Mouse (Mus musculus): Measurements from ENCODE around the gene Wdr86. TPM values are rescaled to one million over a fixed set of nuclear protein-coding genes. Genes with fewer than 3 reads are reported as not detected.

Wdr86 gene
- total and polyA plus RNA-seq, 3 experiments, result 0.44 TPM; not detected in 2

- TF ChIP-seq GATA1 (IDR thresholded peaks at IDR 0.05; ENCODE audit: borderline replicate concordance, low read length), result no peak
- no peak for TF ChIP-seq CTCF (IDR thresholded peaks at IDR 0.05; ENCODE audit: low read depth, low read length)
- TF ChIP-seq TAL1 (conservative IDR thresholded peaks at IDR 0.05; ENCODE audit: low read depth, low read length), result no peak
- no peak for TF ChIP-seq POLR2AphosphoS5 (IDR thresholded peaks at IDR 0.05; ENCODE audit: insufficient replicate concordance, low read depth, low read length)
- TF ChIP-seq GATA2 (IDR thresholded peaks at IDR 0.05; ENCODE audit: borderline replicate concordance, low read depth, low read length), result no peak
- Histone ChIP-seq H3K9me3 (replicated peaks) (no peaks in the 10 kb centered on the region), H3K27me3 (ENCODE audit: insufficient read depth, low read length) (peaks cover 17% of the 10 kb centered on the region), H3K36me3 (replicated peaks) (no peaks in the 10 kb centered on the region), H3K4me3 (ENCODE audit: low read depth, low read length) (no peak within 1 kb of the TSS), H3K4me1 (ENCODE audit: insufficient read depth, low read depth, low read length) (no peaks in the 10 kb centered on the region)
- ATAC-seq (ENCODE audit: extremely low read depth, insufficient number of reproducible peaks, low FRiP score, poor library complexity, severe bottlenecking) (no peak), DNase-seq (ENCODE audit: low spot score) (no peak)
These were observed 27.3 kb upstream of the Wdr86 start, which contains the start of gene Crygn for GRCm38 (mm10) chr5:24757816-24758215. Gene Crygn (minus strand): TSS chr5:24758008.

- H3K4me1 ChIP-seq (ENCODE audit: insufficient read depth, low read depth, low read length), result peaks cover 5% of the 10 kb centered on the region
- H3K4me3 ChIP-seq (ENCODE audit: low read depth, low read length), result no peak overlapping the region
- H3K9me3 ChIP-seq (replicated peaks), result no peaks in the 10 kb centered on the region
- TF ChIP-seq TAL1 (conservative IDR thresholded peaks at IDR 0.05; ENCODE audit: low read depth, low read length) (no peak), GATA1 (IDR thresholded peaks at IDR 0.05; ENCODE audit: borderline replicate concordance, low read length) (no peak), CTCF (IDR thresholded peaks at IDR 0.05; ENCODE audit: low read depth, low read length) (no peak), POLR2AphosphoS5 (IDR thresholded peaks at IDR 0.05; ENCODE audit: insufficient replicate concordance, low read depth, low read length) (no peak), GATA2 (IDR thresholded peaks at IDR 0.05; ENCODE audit: borderline replicate concordance, low read depth, low read length) (no peak)
- ATAC-seq (ENCODE audit: extremely low read depth, insufficient number of reproducible peaks, low FRiP score, poor library complexity, severe bottlenecking) (no peak), DNase-seq (ENCODE audit: low spot score) (no peak)
- H3K36me3 ChIP-seq (replicated peaks), result no peaks in the 10 kb centered on the region
- peaks cover 25% of the 10 kb centered on the region for H3K27me3 ChIP-seq (ENCODE audit: insufficient read depth, low read length)
These were observed 26.4 kb upstream of the Wdr86 start for GRCm38 (mm10) chr5:24756931-24757330.

GRCm38 (mm10) chr5:24752175-24752498 lies 21.6 kb upstream of the Wdr86 start:
- DNase-seq (ENCODE audit: low spot score), result no peak
- no peak overlapping the region; the same call in 1 of the 2 replicates for H3K4me3 ChIP-seq (ENCODE audit: low read depth, low read length)
- H3K4me1 ChIP-seq (ENCODE audit: insufficient read depth, low read depth, low read length), result peaks cover 21% of the 10 kb centered on the region
- H3K9me3 ChIP-seq (replicated peaks), result no peaks in the 10 kb centered on the region
- ATAC-seq (ENCODE audit: extremely low read depth, insufficient number of reproducible peaks, low FRiP score, poor library complexity, severe bottlenecking), result no peak
- H3K36me3 ChIP-seq (replicated peaks), result no peaks in the 10 kb centered on the region
- TF ChIP-seq GATA1 (IDR thresholded peaks at IDR 0.05; ENCODE audit: borderline replicate concordance, low read length) (no peak), GATA2 (IDR thresholded peaks at IDR 0.05; ENCODE audit: borderline replicate concordance, low read depth, low read length) (no peak), POLR2AphosphoS5 (IDR thresholded peaks at IDR 0.05; ENCODE audit: insufficient replicate concordance, low read depth, low read length) (no peak), CTCF (IDR thresholded peaks at IDR 0.05; ENCODE audit: low read depth, low read length) (no peak), TAL1 (conservative IDR thresholded peaks at IDR 0.05; ENCODE audit: low read depth, low read length) (no peak)
- H3K27me3 ChIP-seq (ENCODE audit: insufficient read depth, low read length), result peaks cover 47% of the 10 kb centered on the region

GRCm38 (mm10) chr5:24751305-24752174 lies 21.0 kb upstream of the Wdr86 start:
- DNase-seq (ENCODE audit: low spot score) (peak; percentile 19), ATAC-seq (ENCODE audit: extremely low read depth, insufficient number of reproducible peaks, low FRiP score, poor library complexity, severe bottlenecking) (no peak)
- Histone ChIP-seq H3K4me3 (ENCODE audit: low read depth, low read length) (peak overlapping the region; percentile 24; the same call in 1 of the 2 replicates), H3K9me3 (replicated peaks) (no peaks in the 10 kb centered on the region), H3K27me3 (ENCODE audit: insufficient read depth, low read length) (peaks cover 47% of the 10 kb centered on the region), H3K36me3 (replicated peaks) (no peaks in the 10 kb centered on the region), H3K4me1 (ENCODE audit: insufficient read depth, low read depth, low read length) (peaks cover 21% of the 10 kb centered on the region)
- no peak for TF ChIP-seq TAL1 (conservative IDR thresholded peaks at IDR 0.05; ENCODE audit: low read depth, low read length)
- TF ChIP-seq GATA2 (IDR thresholded peaks at IDR 0.05; ENCODE audit: borderline replicate concordance, low read depth, low read length), result no peak
- TF ChIP-seq CTCF (IDR thresholded peaks at IDR 0.05; ENCODE audit: low read depth, low read length), result no peak
- TF ChIP-seq GATA1 (IDR thresholded peaks at IDR 0.05; ENCODE audit: borderline replicate concordance, low read length), result no peak
- TF ChIP-seq POLR2AphosphoS5 (IDR thresholded peaks at IDR 0.05; ENCODE audit: insufficient replicate concordance, low read depth, low read length), result no peak

GRCm38 (mm10) chr5:24750321-24751304 lies 20.1 kb upstream of the Wdr86 start:
- DNase-seq (ENCODE audit: low spot score) (peak; percentile 78), ATAC-seq (ENCODE audit: extremely low read depth, insufficient number of reproducible peaks, low FRiP score, poor library complexity, severe bottlenecking) (no peak; the same call in 1 of the 2 replicates)
- Histone ChIP-seq H3K9me3 (replicated peaks) (no peaks in the 10 kb centered on the region), H3K4me1 (ENCODE audit: insufficient read depth, low read depth, low read length) (peaks cover 21% of the 10 kb centered on the region), H3K4me3 (ENCODE audit: low read depth, low read length) (peak overlapping the region; percentile 61; the same call in 1 of the 2 replicates), H3K36me3 (replicated peaks) (no peaks in the 10 kb centered on the region), H3K27me3 (ENCODE audit: insufficient read depth, low read length) (peaks cover 50% of the 10 kb centered on the region)
- no peak for TF ChIP-seq TAL1 (conservative IDR thresholded peaks at IDR 0.05; ENCODE audit: low read depth, low read length)
- TF ChIP-seq GATA1 (IDR thresholded peaks at IDR 0.05; ENCODE audit: borderline replicate concordance, low read length), result no peak
- TF ChIP-seq POLR2AphosphoS5 (IDR thresholded peaks at IDR 0.05; ENCODE audit: insufficient replicate concordance, low read depth, low read length), result no peak
